Mouse (Mus musculus) fat pad, adult 2 months (tissue): ENCODE data around the gene Aco1.

Experiments used
- DNase-seq: peaks from one replicate; pipeline ENCODE4 v3.0.0-alpha.2; 2011; ENCODE audit warnings: low read depth, low spot score; ENCODE audit errors: extremely low read depth

Aco1 gene

GRCm38 (mm10) chr4:40156582-40157499, 14.0 kb downstream of the Aco1 start:
- DNase-seq, result peak; percentile 78

- DNase-seq, result peak; percentile 92
These were observed 14.8 kb downstream of the Aco1 start for GRCm38 (mm10) chr4:40157500-40158223.

GRCm38 (mm10) chr4:40158224-40158540, 15.3 kb downstream of the Aco1 start:
- DNase-seq, result no peak

GRCm38 (mm10) chr4:40160591-40161434, 17.9 kb downstream of the Aco1 start:
- no peak for DNase-seq

- no peak for DNase-seq
These were observed 20.8 kb downstream of the Aco1 start for GRCm38 (mm10) chr4:40163646-40164045.

GRCm38 (mm10) chr4:40171477-40171876, 28.6 kb downstream of the Aco1 start:
- DNase-seq, result no peak

- DNase-seq, result no peak
These were observed 29.5 kb downstream of the Aco1 start for GRCm38 (mm10) chr4:40172336-40172735.

GRCm38 (mm10) chr4:40174321-40174720, 31.4 kb downstream of the Aco1 start:
- DNase-seq, result no peak

GRCm38 (mm10) chr4:40178584-40178983, 35.7 kb downstream of the Aco1 start:
- no peak for DNase-seq

- DNase-seq, result no peak
These were observed 37.2 kb downstream of the Aco1 start for GRCm38 (mm10) chr4:40180046-40180445.

GRCm38 (mm10) chr4:40181681-40182080, 38.8 kb downstream of the Aco1 start:
- DNase-seq, result no peak

GRCm38 (mm10) chr4:40182651-40183320, 39.9 kb downstream of the Aco1 start:
- no peak for DNase-seq

- no peak for DNase-seq
These were observed 40.9 kb downstream of the Aco1 start for GRCm38 (mm10) chr4:40183781-40184180.

- DNase-seq, result no peak
These were observed 41.6 kb downstream of the Aco1 start for GRCm38 (mm10) chr4:40184470-40184869.

- no peak for DNase-seq
These were observed 45.1 kb downstream of the Aco1 start for GRCm38 (mm10) chr4:40187956-40188355.

- no peak for DNase-seq
These were observed 49.4 kb downstream of the Aco1 start for GRCm38 (mm10) chr4:40192246-40192645.

- DNase-seq, result no peak
These were observed 50.6 kb downstream of the Aco1 start for GRCm38 (mm10) chr4:40193461-40193860.

- DNase-seq, result no peak
These were observed 52.5 kb downstream of the Aco1 start for GRCm38 (mm10) chr4:40195336-40195735.

- no peak for DNase-seq
These were observed 59.3 kb downstream of the Aco1 start for GRCm38 (mm10) chr4:40202205-40202604.

- no peak for DNase-seq
These were observed 61.5 kb downstream of the Aco1 start for GRCm38 (mm10) chr4:40204374-40204773.
